8 mouse cellular contexts compared by ENCODE assay signal in the genomic region with DNA sequence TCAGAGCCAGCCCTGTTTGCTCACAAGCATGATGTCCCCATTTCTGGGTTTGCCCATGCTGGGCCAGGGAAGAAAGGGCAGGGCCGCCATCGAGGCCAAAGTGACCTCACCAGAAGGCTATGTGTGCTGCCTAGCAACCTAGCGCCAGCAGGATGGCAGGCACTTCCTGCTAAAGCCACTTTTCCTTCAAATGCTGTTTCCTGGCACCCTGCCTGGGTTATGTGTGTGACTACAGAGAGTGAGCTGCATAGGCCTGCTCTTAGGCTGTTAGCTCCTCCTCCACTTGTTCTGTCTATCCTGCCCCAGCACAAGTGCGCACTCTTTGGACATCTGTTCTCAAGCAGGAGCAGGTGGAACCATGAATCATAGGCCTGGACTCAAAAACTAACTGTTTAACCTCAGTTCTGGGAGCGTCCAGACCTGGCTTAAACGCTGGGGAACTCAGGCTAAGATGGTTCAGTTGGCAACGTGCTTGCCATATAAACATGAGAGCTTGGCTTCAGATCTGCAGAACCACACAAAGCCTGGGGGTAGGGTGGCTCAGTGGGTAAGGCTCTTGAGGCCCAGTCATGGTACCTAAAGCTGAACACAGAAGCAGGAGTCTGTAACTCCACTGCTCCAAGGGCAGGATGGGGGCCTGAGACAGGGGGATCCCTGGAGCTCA. TPM values are rescaled to one million over a fixed set of nuclear protein-coding genes. Genes with fewer than 3 reads are reported as not detected.
DNase-seq lines count a peak whose midpoint lies in the region; ATAC-seq lines count a peak whose summit lies in the region.

No protein-coding gene starts in this region.

- 52% methylated on average over 7 of the region's 7 CpGs for WGBS in forebrain, embryonic 13.5 days
- 33% methylated on average over 7 of the region's 7 CpGs for WGBS in heart, embryonic 16.5 days
- 55% methylated on average over 7 of the region's 7 CpGs for WGBS in liver, embryonic 11.5 days
- WGBS in neural tube, embryonic 14.5 days = 45% methylated on average over 7 of the region's 7 CpGs

- peaks cover 35% of the 10 kb centered on the region for H3K27me3 ChIP-seq in forebrain, embryonic 13.5 days
- peaks cover 27% of the 10 kb centered on the region for H3K27me3 ChIP-seq in heart, embryonic 16.5 days (ENCODE audit: control insufficient read depth, insufficient read depth, low read length)
- peaks cover 34% of the 10 kb centered on the region for H3K27me3 ChIP-seq in liver, embryonic 11.5 days (replicated peaks; ENCODE audit: control insufficient read depth, insufficient read depth, low read length)
- H3K27me3 ChIP-seq in neural tube, embryonic 14.5 days (ENCODE audit: control insufficient read depth, insufficient read depth, low read length) = peaks cover 26% of the 10 kb centered on the region

- H3K4me1 ChIP-seq in forebrain, embryonic 13.5 days = peaks cover 30% of the 10 kb centered on the region
- H3K4me1 ChIP-seq in heart, embryonic 16.5 days (ENCODE audit: control insufficient read depth, insufficient read depth, low read length) = peaks cover 32% of the 10 kb centered on the region
- H3K4me1 ChIP-seq in liver, embryonic 11.5 days (replicated peaks; ENCODE audit: control insufficient read depth, insufficient read depth, low read length) = peaks cover 22% of the 10 kb centered on the region
- peaks cover 7% of the 10 kb centered on the region; the same call in 1 of the 2 replicates for H3K4me1 ChIP-seq in neural tube, embryonic 14.5 days (ENCODE audit: control insufficient read depth, insufficient read depth, low read length)

- H3K4me3 ChIP-seq in forebrain, embryonic 13.5 days = no peak overlapping the region
- no peak overlapping the region for H3K4me3 ChIP-seq in heart, embryonic 16.5 days (ENCODE audit: low read length)
- no peak overlapping the region for H3K4me3 ChIP-seq in liver, embryonic 11.5 days (ENCODE audit: low read depth, low read length)
- no peak overlapping the region for H3K4me3 ChIP-seq in neural tube, embryonic 14.5 days (ENCODE audit: low read depth, low read length)

- H3K9me3 ChIP-seq in forebrain, embryonic 13.5 days (replicated peaks) = 0 out of 2 replicates have a peak, but pooled peaks cover 3% of the 10 kb centered on the region
- H3K9me3 ChIP-seq in heart, embryonic 16.5 days (replicated peaks; ENCODE audit: control insufficient read depth, low read length) = peaks cover 7% of the 10 kb centered on the region
- H3K9me3 ChIP-seq in liver, embryonic 11.5 days (ENCODE audit: control insufficient read depth, low read length) = no peaks in the 10 kb centered on the region
- no peaks in the 10 kb centered on the region for H3K9me3 ChIP-seq in neural tube, embryonic 14.5 days (ENCODE audit: control insufficient read depth, low read length)

- peak overlapping the region; percentile 14; the same call in 1 of the 2 replicates for H3K9ac ChIP-seq in forebrain, embryonic 13.5 days
- H3K9ac ChIP-seq in heart, embryonic 16.5 days (ENCODE audit: low read length) = peak overlapping the region; percentile 46
- no peak overlapping the region for H3K9ac ChIP-seq in liver, embryonic 11.5 days (ENCODE audit: low read depth, low read length)
- no peak overlapping the region for H3K9ac ChIP-seq in neural tube, embryonic 14.5 days (replicated peaks; ENCODE audit: low read depth, low read length)

- peak; percentile 86 for ATAC-seq in forebrain, embryonic 13.5 days
- ATAC-seq in heart, embryonic 16.5 days (replicated peaks; ENCODE audit: extremely low read depth, insufficient read depth, low FRiP score) = peak; percentile 91
- ATAC-seq in liver, embryonic 11.5 days (replicated peaks; ENCODE audit: low FRiP score) = 0 out of 2 replicates have a peak, but pooled peaks have one; percentile 22
- peak; percentile 80 for ATAC-seq in neural tube, embryonic 14.5 days (ENCODE audit: low read depth)

- H3K27ac ChIP-seq in forebrain, embryonic 13.5 days = peak overlapping the region; percentile 75
- peak overlapping the region; percentile 93 for H3K27ac ChIP-seq in heart, embryonic 16.5 days (ENCODE audit: low read length)
- H3K27ac ChIP-seq in liver, embryonic 11.5 days (ENCODE audit: low read depth, low read length) = no peak overlapping the region; the same call in 1 of the 2 replicates
- H3K27ac ChIP-seq in neural tube, embryonic 14.5 days (ENCODE audit: low read depth, low read length) = peak overlapping the region; percentile 52

- H3K36me3 ChIP-seq in forebrain, embryonic 13.5 days (ENCODE audit: poor library complexity, severe bottlenecking) = no peaks in the 10 kb centered on the region
- no peaks in the 10 kb centered on the region for H3K36me3 ChIP-seq in heart, embryonic 16.5 days (ENCODE audit: control insufficient read depth, insufficient read depth)
- H3K36me3 ChIP-seq in liver, embryonic 11.5 days (ENCODE audit: control insufficient read depth, insufficient read depth, low read length) = no peaks in the 10 kb centered on the region
- H3K36me3 ChIP-seq in neural tube, embryonic 14.5 days (ENCODE audit: control insufficient read depth, insufficient read depth, low read length) = no peaks in the 10 kb centered on the region

- peak; percentile 99 for DNase-seq in 416B (ENCODE audit: low read depth)
- peak; percentile 93 for DNase-seq in brain, adult 2 months (ENCODE audit: low read depth, low spot score)
- peak; percentile 94 for DNase-seq in kidney, postnatal 14 days
- no peak for DNase-seq in liver, embryonic 11.5 days (ENCODE audit: low spot score)
- peak; percentile 97 for DNase-seq in urinary bladder, postnatal 14 days (ENCODE audit: low spot score)

- H3K4me2 ChIP-seq in forebrain, embryonic 13.5 days = no peak overlapping the region
- H3K4me2 ChIP-seq in heart, embryonic 16.5 days (ENCODE audit: low read depth, low read length) = peak overlapping the region; percentile 11; the same call in 1 of the 2 replicates
- H3K4me2 ChIP-seq in liver, embryonic 11.5 days = no peak overlapping the region
- H3K4me2 ChIP-seq in neural tube, embryonic 14.5 days (ENCODE audit: low read depth, low read length) = no peak overlapping the region

RNA-seq across cellular contexts. Expression of gene Evpl, which starts 19.0 kb away (rescaled TPM):
- polyA plus RNA-seq in forebrain, embryonic 13.5 days (2015; fragmentation: Nextera tagmentation; extraction: Ambion mirVana) = 0.12 and 0.14 TPM in 2 replicates
- 1.2 TPM in 2 replicates for polyA plus RNA-seq in heart, embryonic 16.5 days (2015; fragmentation: Nextera tagmentation; extraction: Ambion mirVana)
- polyA plus RNA-seq in liver, embryonic 11.5 days (2014; fragmentation: Nextera tagmentation; extraction: Ambion mirVana) = 0.56 TPM in 2 replicates
- polyA plus RNA-seq in neural tube, embryonic 14.5 days (2014; fragmentation: Nextera tagmentation; extraction: Ambion mirVana) = 0.53 and 0.62 TPM in 2 replicates

RNA-seq across cellular contexts. Expression of gene Acox1, which starts 20.0 kb away (rescaled TPM):
- polyA plus RNA-seq in forebrain, embryonic 13.5 days (2015; fragmentation: Nextera tagmentation; extraction: Ambion mirVana) = 35.0 and 43.3 TPM in 2 replicates
- 38.6 and 40.5 TPM in 2 replicates for polyA plus RNA-seq in heart, embryonic 16.5 days (2015; fragmentation: Nextera tagmentation; extraction: Ambion mirVana)
- 22.7 and 23.6 TPM in 2 replicates for polyA plus RNA-seq in liver, embryonic 11.5 days (2014; fragmentation: Nextera tagmentation; extraction: Ambion mirVana)
- 65.6 and 78.5 TPM in 2 replicates for polyA plus RNA-seq in neural tube, embryonic 14.5 days (2014; fragmentation: Nextera tagmentation; extraction: Ambion mirVana)

RNA-seq across cellular contexts. Expression of gene Ten1, which starts 20.2 kb away (rescaled TPM):
- 75.3 and 81.6 TPM in 2 replicates for polyA plus RNA-seq in forebrain, embryonic 13.5 days (2015; fragmentation: Nextera tagmentation; extraction: Ambion mirVana)
- polyA plus RNA-seq in heart, embryonic 16.5 days (2015; fragmentation: Nextera tagmentation; extraction: Ambion mirVana) = 76.0 and 84.5 TPM in 2 replicates
- 62.3 and 63.8 TPM in 2 replicates for polyA plus RNA-seq in liver, embryonic 11.5 days (2014; fragmentation: Nextera tagmentation; extraction: Ambion mirVana)
- 82.0 and 96.1 TPM in 2 replicates for polyA plus RNA-seq in neural tube, embryonic 14.5 days (2014; fragmentation: Nextera tagmentation; extraction: Ambion mirVana)

RNA-seq across cellular contexts. Expression of gene Fbf1, which starts 50.9 kb away (rescaled TPM):
- polyA plus RNA-seq in forebrain, embryonic 13.5 days (2015; fragmentation: Nextera tagmentation; extraction: Ambion mirVana) = 58.5 and 71.5 TPM in 2 replicates
- 20.8 and 23.7 TPM in 2 replicates for polyA plus RNA-seq in heart, embryonic 16.5 days (2015; fragmentation: Nextera tagmentation; extraction: Ambion mirVana)
- polyA plus RNA-seq in liver, embryonic 11.5 days (2014; fragmentation: Nextera tagmentation; extraction: Ambion mirVana) = 20.1 and 23.3 TPM in 2 replicates
- 42.2 and 42.9 TPM in 2 replicates for polyA plus RNA-seq in neural tube, embryonic 14.5 days (2014; fragmentation: Nextera tagmentation; extraction: Ambion mirVana)

RNA-seq across cellular contexts. Expression of gene Srp68, which starts 55.1 kb away (rescaled TPM):
- polyA plus RNA-seq in forebrain, embryonic 13.5 days (2015; fragmentation: Nextera tagmentation; extraction: Ambion mirVana) = 71.8 and 72.1 TPM in 2 replicates
- 65.9 and 72.3 TPM in 2 replicates for polyA plus RNA-seq in heart, embryonic 16.5 days (2015; fragmentation: Nextera tagmentation; extraction: Ambion mirVana)
- 88.4 and 89.4 TPM in 2 replicates for polyA plus RNA-seq in liver, embryonic 11.5 days (2014; fragmentation: Nextera tagmentation; extraction: Ambion mirVana)
- polyA plus RNA-seq in neural tube, embryonic 14.5 days (2014; fragmentation: Nextera tagmentation; extraction: Ambion mirVana) = 52.0 and 57.2 TPM in 2 replicates

Comparison
In these comparisons a context has a peak if more than half of its experiments do, and no peak if none do; other contexts are left out.
1. ATAC-seq: peak in every context shown above with its lines; median percentile 91 in heart, embryonic 16.5 days; 86 in forebrain, embryonic 13.5 days; 80 in neural tube, embryonic 14.5 days; 22 in liver, embryonic 11.5 days.
2. H3K9ac ChIP-seq: peak in forebrain, embryonic 13.5 days (single experiment) and heart, embryonic 16.5 days (single experiment); none in liver, embryonic 11.5 days (single experiment) and neural tube, embryonic 14.5 days (single experiment).